Mouse (Mus musculus) kidney, adult 11 months (tissue): Measurements from ENCODE around the gene Poc5.

Source experiments
- DNase-seq: peaks from one replicate; pipeline ENCODE4 v3.0.0; 2022

Poc5 gene

GRCm38 (mm10) chr13:96433041-96433440 lies 44.9 kb downstream of the Poc5 start:
- no peak for DNase-seq

- DNase-seq: no peak
Observed at GRCm38 (mm10) chr13:96433648-96434190, 45.6 kb downstream of the Poc5 start.

- DNase-seq: no peak
Observed at GRCm38 (mm10) chr13:96434899-96435331, 46.8 kb downstream of the Poc5 start.

GRCm38 (mm10) chr13:96435793-96436192 lies 47.7 kb downstream of the Poc5 start:
- peak; percentile 59 for DNase-seq

- no peak for DNase-seq
Observed at GRCm38 (mm10) chr13:96436921-96437320, 48.8 kb downstream of the Poc5 start.

- DNase-seq: no peak
Observed at GRCm38 (mm10) chr13:96440436-96440835, 52.3 kb downstream of the Poc5 start.

GRCm38 (mm10) chr13:96450205-96450856 lies 62.2 kb downstream of the Poc5 start:
- DNase-seq: no peak

- no peak for DNase-seq
Observed at GRCm38 (mm10) chr13:96450869-96451268, 62.8 kb downstream of the Poc5 start.

- no peak for DNase-seq
Observed at GRCm38 (mm10) chr13:96451386-96452140, 63.5 kb downstream of the Poc5 start.

- no peak for DNase-seq
Observed at GRCm38 (mm10) chr13:96452621-96453020, 64.5 kb downstream of the Poc5 start.

- no peak for DNase-seq
Observed at GRCm38 (mm10) chr13:96454288-96454687, 66.2 kb downstream of the Poc5 start.

- no peak for DNase-seq
Observed at GRCm38 (mm10) chr13:96457566-96457965, 69.5 kb downstream of the Poc5 start.

GRCm38 (mm10) chr13:96458018-96458417 lies 69.9 kb downstream of the Poc5 start:
- DNase-seq: no peak

- no peak for DNase-seq
Observed at GRCm38 (mm10) chr13:96458606-96459005, 70.5 kb downstream of the Poc5 start.

- DNase-seq: no peak
Observed at GRCm38 (mm10) chr13:96462644-96463043, 74.5 kb downstream of the Poc5 start.

GRCm38 (mm10) chr13:96465315-96465714 lies 77.2 kb downstream of the Poc5 start:
- no peak for DNase-seq
